Mouse (Mus musculus) C2C12 (cell line): ENCODE measurements around the gene Ccr5. TPM values are rescaled to one million over a fixed set of nuclear protein-coding genes. Genes with fewer than 3 reads are reported as not detected.
A peak's percentile ranks its signal among the peaks of the same experiment; 100 is the strongest.
"Not testable (repeated sequence)": the region's sequence is repeated elsewhere in the genome, so short reads cannot be mapped to it uniquely, and the experiment has no call there.

ENCODE experiments used
- H3K27me3 ChIP-seq: one replicate; pipeline ENCODE4 v1.6.1; 2011; ENCODE audit not compliant: control insufficient read depth, insufficient read depth, insufficient read length
- H3K36me3 ChIP-seq: one replicate; pipeline ENCODE4 v1.6.1; 2011; ENCODE audit not compliant: control insufficient read depth, insufficient read depth
- H3K4me3 ChIP-seq: one replicate; pipeline ENCODE4 v1.5.1; 2011; ENCODE audit warnings: mild to moderate bottlenecking, control low read depth; ENCODE audit not compliant: poor library complexity, insufficient read depth, severe bottlenecking
- H3K79me2 ChIP-seq: one replicate; pipeline ENCODE4 v1.6.1; 2011; ENCODE audit not compliant: control insufficient read depth, insufficient read depth
- H3K79me3 ChIP-seq: one replicate; pipeline ENCODE4 v1.6.1; 2011; ENCODE audit warnings: low read depth, control low read depth
- H3ac ChIP-seq: one replicate; pipeline ENCODE3; 2011; ENCODE audit warnings: low read depth; ENCODE audit not compliant: control insufficient read depth, insufficient read length
- CEBPB ChIP-seq: IDR thresholded peaks from one replicate; pipeline ENCODE4 v1.6.1; 2011; ENCODE audit warnings: low read depth, mild to moderate bottlenecking, control low read depth, moderate library complexity
- CTCF ChIP-seq: IDR thresholded peaks from one replicate; pipeline ENCODE4 v1.5.1; 2011; ENCODE audit not compliant: control insufficient read depth, insufficient read depth, insufficient read length
- FOSL1 ChIP-seq: IDR thresholded peaks from one replicate; pipeline ENCODE4 v1.8.0; 2011; ENCODE audit warnings: mild to moderate bottlenecking, low read length; ENCODE audit not compliant: poor library complexity, insufficient read depth, severe bottlenecking
- MAX ChIP-seq: IDR thresholded peaks from one replicate; pipeline ENCODE4 v1.6.1; 2011; ENCODE audit warnings: mild to moderate bottlenecking, control low read depth
- MYOD1 ChIP-seq: IDR thresholded peaks from one replicate; pipeline ENCODE4 v1.6.1; 2011; ENCODE audit warnings: low read depth; ENCODE audit not compliant: control insufficient read depth, insufficient read length
- MYOG ChIP-seq: IDR thresholded peaks from one replicate; pipeline ENCODE4 v1.6.1; 2011; ENCODE audit not compliant: control insufficient read depth, insufficient read length; ENCODE audit errors: extremely low read depth
- USF1 ChIP-seq: IDR thresholded peaks from one replicate; pipeline ENCODE4 v1.6.1; 2011; ENCODE audit warnings: low read depth, mild to moderate bottlenecking, control low read depth, moderate library complexity
- long read RNA-seq, 2 experiments: library from polyadenylated mRNA; unstranded; transcript quantifications; one replicate each; pipeline ENCODE4 v2.0.0; 2019 to 2020
- polyA plus RNA-seq: library from polyadenylated mRNA; unstranded; fragments of >200 nt; fragmentation: generic; extraction: Trizol; gene quantifications from one replicate; pipeline ENCODE4 v1.2.1, GENCODE M21; 2012; ENCODE audit warnings: missing spikeins

Gene Ccr5
- polyA plus RNA-seq, result not detected
- long read RNA-seq, experiment 1, result 0 reads
- long read RNA-seq, experiment 2, result 0 reads

GRCm38 (mm10) chr9:124121387-124122184, at the start of gene Ccr5:
Gene Ccr5, plus strand, starts transcription at chr9:124121543.
- Histone ChIP-seq H3K79me3 (no peaks in the 10 kb centered on the region), H3K36me3 (no peaks in the 10 kb centered on the region), H3K27me3 (no peaks in the 10 kb centered on the region), H3K79me2 (no peaks in the 10 kb centered on the region), H3K4me3 (no peak within 1 kb of the TSS), H3ac (no peak within 1 kb of the TSS)
- TF ChIP-seq CTCF, result no peak
- TF ChIP-seq MYOD1, result no peak
- no peak for TF ChIP-seq CEBPB
- no peak for TF ChIP-seq USF1
- no peak for TF ChIP-seq MYOG
- TF ChIP-seq MAX, result no peak
- TF ChIP-seq FOSL1, result no peak

- H3K4me3 ChIP-seq, result no peak overlapping the region
- no peaks in the 10 kb centered on the region for H3K79me2 ChIP-seq
- no peak overlapping the region for H3ac ChIP-seq
Measured at GRCm38 (mm10) chr9:124079803-124080202, 41.5 kb upstream of the Ccr5 start.

GRCm38 (mm10) chr9:124080471-124080870, 40.9 kb upstream of the Ccr5 start:
- not testable (repeated sequence) for H3K36me3 ChIP-seq, H3K27me3 ChIP-seq, H3K79me2 ChIP-seq, H3K79me3 ChIP-seq, H3ac ChIP-seq, H3K4me3 ChIP-seq

More at GRCm38 (mm10) chr9:124079803-124080202, 41.5 kb upstream of the Ccr5 start:
- Histone ChIP-seq H3K36me3 (no peaks in the 10 kb centered on the region), H3K27me3 (no peaks in the 10 kb centered on the region), H3K79me3 (no peaks in the 10 kb centered on the region)
- TF ChIP-seq MYOD1 (no peak), CEBPB (no peak), USF1 (no peak), MYOG (no peak), FOSL1 (no peak), MAX (no peak), CTCF (no peak)

GRCm38 (mm10) chr9:124090441-124090840, 30.9 kb upstream of the Ccr5 start:
- Histone ChIP-seq H3K79me2 (no peaks in the 10 kb centered on the region), H3K79me3 (no peaks in the 10 kb centered on the region), H3ac (no peak overlapping the region), H3K27me3 (no peaks in the 10 kb centered on the region), H3K36me3 (no peaks in the 10 kb centered on the region), H3K4me3 (no peak overlapping the region)
- TF ChIP-seq USF1, result no peak
- no peak for TF ChIP-seq CTCF
- TF ChIP-seq FOSL1, result no peak
- TF ChIP-seq CEBPB, result no peak
- no peak for TF ChIP-seq MYOD1
- TF ChIP-seq MAX, result no peak
- TF ChIP-seq MYOG, result no peak

GRCm38 (mm10) chr9:124099127-124099526, 22.2 kb upstream of the Ccr5 start:
- H3ac ChIP-seq, result no peak overlapping the region
- no peak overlapping the region for H3K4me3 ChIP-seq
- no peaks in the 10 kb centered on the region for H3K79me2 ChIP-seq
- TF ChIP-seq CEBPB (peak; percentile 73), USF1 (no peak), CTCF (no peak), MYOD1 (peak; percentile 57)
- H3K36me3 ChIP-seq, result no peaks in the 10 kb centered on the region
- no peaks in the 10 kb centered on the region for H3K27me3 ChIP-seq
- no peaks in the 10 kb centered on the region for H3K79me3 ChIP-seq

- H3K4me3 ChIP-seq, result no peak overlapping the region
- H3K27me3 ChIP-seq, result no peaks in the 10 kb centered on the region
- H3ac ChIP-seq, result no peak overlapping the region
- no peak for TF ChIP-seq MAX
- no peak for TF ChIP-seq USF1
- no peak for TF ChIP-seq MYOD1
- TF ChIP-seq CEBPB, result no peak
- TF ChIP-seq CTCF, result no peak
- TF ChIP-seq FOSL1, result no peak
- TF ChIP-seq MYOG, result no peak
- no peaks in the 10 kb centered on the region for H3K79me2 ChIP-seq
- no peaks in the 10 kb centered on the region for H3K36me3 ChIP-seq
- no peaks in the 10 kb centered on the region for H3K79me3 ChIP-seq
Measured at GRCm38 (mm10) chr9:124100357-124100756, 21.0 kb upstream of the Ccr5 start.
